Mouse (Mus musculus) ES-Bruce4 (cell line): ENCODE measurements around the gene Gm4763.

Experiments used
- CTCF ChIP-seq: IDR thresholded peaks from one replicate; pipeline ENCODE4 v1.8.1; 2011; ENCODE audit warnings: low read depth, low read length
- POLR2A ChIP-seq: IDR thresholded peaks from one replicate; pipeline ENCODE4 v1.8.1; 2011; ENCODE audit warnings: low read length; ENCODE audit not compliant: insufficient read depth

DNA sequence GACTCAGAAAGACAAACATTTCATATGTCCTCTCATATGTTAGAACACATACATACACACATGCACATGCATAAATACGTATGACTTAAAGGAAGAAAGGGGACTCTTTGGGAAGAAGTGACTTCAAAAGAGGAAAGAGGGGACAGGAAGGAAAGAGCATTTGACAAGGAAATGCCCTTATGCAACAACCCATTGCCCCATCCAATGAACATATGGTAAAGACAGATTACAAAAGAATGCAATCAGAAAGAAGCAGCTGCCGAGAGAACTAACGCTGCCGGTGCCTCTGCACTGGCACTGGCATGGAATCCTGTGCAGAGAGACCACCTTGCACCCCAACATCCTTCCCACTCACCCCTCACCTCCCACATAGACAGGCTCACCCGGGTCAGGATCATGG is 26.8 kb upstream of the Gm4763 start:
- TF ChIP-seq CTCF (no peak), POLR2A (no peak)
